Mouse (Mus musculus) gastrocnemius, postnatal 36 days (tissue): ENCODE data around the gene Skint11. TPM values are rescaled to one million over a fixed set of nuclear protein-coding genes. Genes with fewer than 3 reads are reported as not detected.
"Not testable (repeated sequence)": the region's sequence is repeated elsewhere in the genome, so short reads cannot be mapped to it uniquely, and the experiment has no call there.

ENCODE experiments used
- DNase-seq, 2 experiments: peaks; one replicate each; pipeline ENCODE4 v3.0.0; 2022
- intact Hi-C: fragments of 180-260 bp; cut with DNase I; formaldehyde crosslinking; loops from one replicate; pipeline ENCODE4 v1.15.1; 2025
- long read RNA-seq, 2 experiments: library from polyadenylated mRNA; stranded (forward); transcript quantifications; one replicate each; pipeline ENCODE4 v2.0.0; 2021
- total RNA-seq, 2 experiments: library from RNA; stranded (reverse); gene quantifications; 2 replicates each; pipeline ENCODE4 v1.2.3; 2021

The Skint11 gene
- not detected for total RNA-seq
- long read RNA-seq, experiment 1 = 0 reads
- long read RNA-seq, experiment 2 = 0 reads

GRCm38 (mm10) chr4:114163084-114163483 is at the start of gene Skint11:
Gene Skint11 (plus strand): TSS chr4:114163384.
- DNase-seq = no peak
- intact Hi-C loops = no loop called here

- intact Hi-C loops = no loop called here
- DNase-seq = no peak
Measured at GRCm38 (mm10) chr4:114161149-114161548, 2.0 kb upstream of the Skint11 start.

GRCm38 (mm10) chr4:114172898-114173297 is 9.7 kb downstream of the Skint11 start:
- DNase-seq, intact Hi-C loops: not testable (repeated sequence)

- DNase-seq, intact Hi-C loops: not testable (repeated sequence)
Measured at GRCm38 (mm10) chr4:114256906-114257305, 93.7 kb downstream of the Skint11 start.

Other genes starting within 250 kb of the Skint11 start
- gene Skint5, start 163.9 kb upstream of the Skint11 start, total RNA-seq = not detected
- gene Trabd2b, start 243.3 kb downstream of the Skint11 start, total RNA-seq = under 1 TPM; 0.94 to 0.99 TPM